Mouse (Mus musculus): Measurements from ENCODE around the gene Ctnna3.

GRCm38 (mm10) chr10:63652887-63653286 lies 223.0 kb downstream of the Ctnna3 start:
- TF ChIP-seq POLR2A (IDR thresholded peaks at IDR 0.05; ENCODE audit: borderline replicate concordance, control insufficient read depth, low read depth, low read length) (no peak), CTCF (IDR thresholded peaks at IDR 0.05; ENCODE audit: control insufficient read depth, insufficient read depth, low read length) (no peak)

Measured in bone marrow, adult 2 months (tissue).